Mouse (Mus musculus): ENCODE measurements around the gene Gmeb2.

GRCm38 (mm10) chr2:181287338-181287957, 387 bp downstream of the Gmeb2 start:
- TF ChIP-seq CTCF (IDR thresholded peaks at IDR 0.05; ENCODE audit: borderline replicate concordance, control insufficient read depth, extremely low read depth, insufficient read depth, low read length, poor library complexity) (no peak), POLR2A (IDR thresholded peaks at IDR 0.05; ENCODE audit: control insufficient read depth, extremely low read depth, insufficient read depth, low read length, poor library complexity) (peak; percentile 93)
